Mouse (Mus musculus): ENCODE measurements around the gene Bcas1.

DNA sequence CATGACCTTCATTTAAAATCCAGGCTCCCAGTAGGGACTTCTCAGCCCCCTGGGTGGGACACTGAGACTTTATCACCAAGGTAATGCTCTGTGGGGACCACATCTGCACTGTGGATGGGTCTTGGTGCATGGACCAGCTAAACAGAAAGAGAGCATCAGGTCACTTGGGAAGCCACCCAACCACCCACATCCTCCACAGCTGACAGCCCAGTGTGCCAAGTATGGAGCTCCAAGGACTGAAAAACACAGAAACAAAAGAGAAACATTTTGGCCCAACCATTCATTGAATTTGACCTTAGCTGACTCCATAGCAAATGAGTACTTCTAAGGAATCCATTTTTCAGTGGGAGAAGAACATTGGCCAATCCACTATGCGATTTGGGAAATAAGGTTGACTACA is 42.1 kb downstream of the Bcas1 start:
- TF ChIP-seq CTCF (IDR thresholded peaks at IDR 0.05; ENCODE audit: extremely low read depth, insufficient read depth, insufficient read length, insufficient replicate concordance) (no peak), POLR2A (IDR thresholded peaks at IDR 0.05; ENCODE audit: low read depth, low read length) (no peak)
